Mouse (Mus musculus): ENCODE measurements at regions not wholly inside any gene's neighbourhood (a gene's known extent, or its start where the extent isn't known, plus 50 kb on each side); places are given as distances from the start of the nearest gene placed in this dataset.

DNA sequence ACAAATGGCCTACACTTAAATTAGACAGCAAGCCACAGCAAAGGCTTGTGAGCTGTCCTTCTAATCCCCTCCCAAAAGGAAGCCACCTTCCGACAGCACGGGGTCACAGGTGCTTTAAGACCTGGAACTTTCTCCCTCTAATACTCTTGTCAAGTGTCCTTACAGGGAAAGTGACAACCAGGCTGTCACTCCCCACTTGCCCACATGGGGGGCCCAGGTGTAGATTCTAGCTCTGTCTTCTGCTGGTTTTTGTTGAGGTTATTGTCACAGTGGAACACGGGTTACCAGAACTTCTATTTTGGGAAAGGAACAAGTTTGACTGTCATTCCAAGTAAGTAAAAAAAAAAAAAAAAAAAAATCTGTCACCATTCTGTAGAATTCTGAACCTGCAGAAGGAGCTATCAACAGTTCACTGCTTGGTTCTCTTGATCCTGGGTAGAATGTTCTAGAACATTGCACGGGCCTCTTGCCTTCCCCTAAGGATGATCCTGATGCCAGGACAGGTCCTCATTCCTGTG is 85.4 kb downstream of the Dad1 start:
- dilution Hi-C loops (cut with MboI; ENCODE audit: extremely low pct_ligation_motif_present, extremely low pct_unique_long_range_greater_than_20kb, low sequenced_read_pairs) = no loop called here
- peaks cover 16 to 48% of the 10 kb centered on the region in 2 experiments for H3K4me1 ChIP-seq (ENCODE audit: control insufficient read depth in 1 of 2, insufficient read depth in 2 of 2)
- H3K27me3 ChIP-seq (replicated peaks) = no peaks in the 10 kb centered on the region
- H3K9ac ChIP-seq (ENCODE audit: insufficient read depth, low read depth) = no peak overlapping the region
- H3K36me3 ChIP-seq (replicated peaks in 1 of 2; ENCODE audit: control insufficient read depth in 1 of 2, insufficient read depth in 1 of 2, low read length in 1 of 2) = no peaks in the 10 kb centered on the region
- no peak overlapping the region for H3K4me3 ChIP-seq (replicated peaks in 1 of 3; ENCODE audit: low read depth in 2 of 3, low read length in 2 of 3, poor library complexity in 1 of 3)
- in situ Hi-C loops (cut with MboI; ENCODE audit: low pct_ligation_motif_present, low pct_unique_long_range_greater_than_20kb, low sequenced_read_pairs) = loop anchor here (5.0 kb wide), 1 partner anchor 101 kb away; no protein-coding TSS in a partner anchor
- H3K27ac ChIP-seq (ENCODE audit: insufficient read depth, low read depth) = no peak overlapping the region
- H3K9me3 ChIP-seq (replicated peaks; ENCODE audit: low read length) = no peaks in the 10 kb centered on the region
- TF ChIP-seq MAFK (IDR thresholded peaks at IDR 0.05; ENCODE audit: insufficient replicate concordance, low read length) (no peak), ZKSCAN1 (IDR thresholded peaks at IDR 0.05; ENCODE audit: borderline replicate concordance, low read depth, low read length) (no peak), MYC (IDR thresholded peaks at IDR 0.05; ENCODE audit: low read depth, low read length) (no peak), RAD21 (IDR thresholded peaks at IDR 0.05; ENCODE audit: low read depth, low read length) (peak; percentile 28), USF1 (IDR thresholded peaks at IDR 0.05; ENCODE audit: low read depth, low read length) (no peak), TBP (conservative IDR thresholded peaks at IDR 0.05; ENCODE audit: low read depth, low read length) (no peak), CHD1 (IDR thresholded peaks at IDR 0.05; ENCODE audit: low read depth, low read length) (no peak), TCF12 (IDR thresholded peaks at IDR 0.05; ENCODE audit: low read depth, low read length) (no peak; the same call in 1 of the 2 replicates), MAX (IDR thresholded peaks at IDR 0.05; ENCODE audit: low read length) (no peak), UBTF (IDR thresholded peaks at IDR 0.05; ENCODE audit: low read depth, low read length) (no peak), BHLHE40 (IDR thresholded peaks at IDR 0.05; ENCODE audit: low read depth, low read length) (no peak), MAZ (IDR thresholded peaks at IDR 0.05; ENCODE audit: low read depth, low read length) (no peak), ZMIZ1 (IDR thresholded peaks at IDR 0.05; ENCODE audit: low read depth, low read length) (no peak), ETS1 (conservative IDR thresholded peaks at IDR 0.05; ENCODE audit: low read depth, low read length) (no peak), ZNF384 (IDR thresholded peaks at IDR 0.05; ENCODE audit: low read depth, low read length) (peak; percentile 87), PAX5 (IDR thresholded peaks at IDR 0.05; ENCODE audit: low read length) (no peak), MEF2A (IDR thresholded peaks at IDR 0.05; ENCODE audit: borderline replicate concordance, low read depth, low read length) (peak; percentile 73), NELFE (IDR thresholded peaks at IDR 0.05; ENCODE audit: low read depth, low read length) (no peak), HCFC1 (IDR thresholded peaks at IDR 0.05; ENCODE audit: low read depth, low read length) (no peak), POLR2A (IDR thresholded peaks at IDR 0.05; ENCODE audit: low read depth, low read length) (no peak), IRF4 (IDR thresholded peaks at IDR 0.05; ENCODE audit: low read depth, low read length) (no peak), MXI1 (IDR thresholded peaks at IDR 0.05; ENCODE audit: low read depth, low read length) (no peak), ELF1 (IDR thresholded peaks at IDR 0.05; ENCODE audit: low read depth, low read length) (no peak), CTCF (conservative IDR thresholded peaks at IDR 0.05 in 1 of 2, IDR thresholded peaks at IDR 0.05 in 1 of 2; ENCODE audit: low read depth in 2 of 2, low read length in 2 of 2) (peak; percentile 19 to 51; a peak in 3 of 4 replicates), JUND (conservative IDR thresholded peaks at IDR 0.05; ENCODE audit: low read depth, low read length) (no peak), SMC3 (IDR thresholded peaks at IDR 0.05; ENCODE audit: low read depth, low read length) (peak; percentile 36), ZC3H11A (IDR thresholded peaks at IDR 0.05; ENCODE audit: low read depth, low read length) (no peak), RCOR1 (conservative IDR thresholded peaks at IDR 0.05; ENCODE audit: low read depth, low read length) (no peak), KAT2A (IDR thresholded peaks at IDR 0.05; ENCODE audit: insufficient replicate concordance, low read length) (no peak), POLR2AphosphoS2 (IDR thresholded peaks at IDR 0.05; ENCODE audit: low read depth, low read length) (no peak), E2F4 (IDR thresholded peaks at IDR 0.05; ENCODE audit: insufficient replicate concordance, low read depth, low read length) (no peak), NRF1 (IDR thresholded peaks at IDR 0.05; ENCODE audit: low read depth, low read length) (no peak), CHD2 (IDR thresholded peaks at IDR 0.05; ENCODE audit: low read length) (no peak), USF2 (conservative IDR thresholded peaks at IDR 0.05; ENCODE audit: low read depth, low read length) (no peak), SIN3A (IDR thresholded peaks at IDR 0.05; ENCODE audit: low read length) (no peak)
- H3K79me2 ChIP-seq (replicated peaks; ENCODE audit: control insufficient read depth, extremely low read depth, insufficient read depth, poor library complexity, severe bottlenecking) = no peaks in the 10 kb centered on the region
- DNase-seq (ENCODE audit: extremely low read depth) = peak; percentile 43
- no peak overlapping the region for H3K4me2 ChIP-seq (ENCODE audit: insufficient read depth, low read depth, poor library complexity, severe bottlenecking)
